Mouse (Mus musculus): ENCODE measurements at regions not wholly inside any gene's neighbourhood (a gene's known extent, or its start where the extent isn't known, plus 50 kb on each side); places are given as distances from the start of the nearest gene placed in this dataset.
A peak's percentile ranks its signal among the peaks of the same experiment; 100 is the strongest.

GRCm38 (mm10) chr15:31117338-31117737 is 106.8 kb upstream of the Dap start:
- no peak overlapping the region for H3K4me2 ChIP-seq (ENCODE audit: low read depth)
- no peak for DNase-seq

GRCm38 (mm10) chr15:31120147-31120546 is 104.0 kb upstream of the Dap start:
- no peaks in the 10 kb centered on the region for H3K9me3 ChIP-seq (ENCODE audit: low read length)

More at GRCm38 (mm10) chr15:31117338-31117737, 106.8 kb upstream of the Dap start:
- H3K9me3 ChIP-seq (ENCODE audit: low read length): no peaks in the 10 kb centered on the region
- H3K27me3 ChIP-seq (ENCODE audit: insufficient read depth, low read length): no peaks in the 10 kb centered on the region
- no peak for TF ChIP-seq CTCF (IDR thresholded peaks at IDR 0.05; ENCODE audit: low read depth)
- H3K27ac ChIP-seq (ENCODE audit: low read depth, low read length): no peak overlapping the region
- H3K4me3 ChIP-seq (ENCODE audit: low read depth, low read length): no peak overlapping the region
- no peak for ATAC-seq
- H3K4me1 ChIP-seq (ENCODE audit: insufficient read depth): peaks cover 4% of the 10 kb centered on the region; the same call in 1 of the 2 replicates
- no peak overlapping the region for H3K9ac ChIP-seq
- no peaks in the 10 kb centered on the region for H3K36me3 ChIP-seq (ENCODE audit: insufficient read depth)

GRCm38 (mm10) chr15:31125784-31126183 is 98.3 kb upstream of the Dap start:
- Histone ChIP-seq H3K27me3 (ENCODE audit: insufficient read depth, low read length) (no peaks in the 10 kb centered on the region), H3K27ac (ENCODE audit: low read depth, low read length) (no peak overlapping the region), H3K4me3 (ENCODE audit: low read depth, low read length) (no peak overlapping the region), H3K4me1 (ENCODE audit: insufficient read depth) (no peaks in the 10 kb centered on the region), H3K4me2 (ENCODE audit: low read depth) (no peak overlapping the region), H3K9me3 (ENCODE audit: low read length) (no peaks in the 10 kb centered on the region), H3K9ac (no peak overlapping the region), H3K36me3 (ENCODE audit: insufficient read depth) (no peaks in the 10 kb centered on the region)
- 89% methylated on average over 1 of the region's 1 CpGs for WGBS
- TF ChIP-seq CTCF (IDR thresholded peaks at IDR 0.05; ENCODE audit: low read depth): no peak
- ATAC-seq: no peak
- no peak for DNase-seq

More at GRCm38 (mm10) chr15:31120147-31120546, 104.0 kb upstream of the Dap start:
- peak; percentile 24 for DNase-seq
- Histone ChIP-seq H3K36me3 (ENCODE audit: insufficient read depth) (no peaks in the 10 kb centered on the region), H3K27me3 (ENCODE audit: insufficient read depth, low read length) (no peaks in the 10 kb centered on the region), H3K4me1 (ENCODE audit: insufficient read depth) (peaks cover 4% of the 10 kb centered on the region; the same call in 1 of the 2 replicates), H3K9ac (no peak overlapping the region), H3K27ac (ENCODE audit: low read depth, low read length) (no peak overlapping the region), H3K4me3 (ENCODE audit: low read depth, low read length) (no peak overlapping the region), H3K4me2 (ENCODE audit: low read depth) (no peak overlapping the region)
- ATAC-seq: peak; percentile 59
- TF ChIP-seq CTCF (IDR thresholded peaks at IDR 0.05; ENCODE audit: low read depth): no peak
- 30% methylated on average over 6 of the region's 6 CpGs for WGBS

DNA sequence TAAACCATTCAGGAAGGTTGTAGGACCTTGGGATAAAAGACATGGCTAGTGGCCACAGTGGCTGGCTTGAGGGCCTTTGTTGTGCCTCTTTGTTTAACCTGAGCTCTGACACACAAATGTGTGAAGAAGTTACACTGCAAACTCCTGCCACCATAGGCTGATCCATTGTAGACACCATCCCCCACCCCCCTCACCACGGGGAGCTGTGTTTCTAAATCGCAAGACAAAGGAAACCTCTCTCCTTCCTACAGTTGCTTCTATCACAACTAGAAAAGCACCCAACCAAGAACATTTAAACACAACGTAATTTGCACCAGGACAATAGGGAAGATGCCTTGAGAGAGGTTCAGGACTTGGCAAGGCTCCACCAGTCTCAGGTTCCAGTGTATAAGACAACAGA is 97.1 kb upstream of the Dap start:
- no peak for TF ChIP-seq CTCF (IDR thresholded peaks at IDR 0.05; ENCODE audit: low read depth)
- Histone ChIP-seq H3K9ac (no peak overlapping the region), H3K4me3 (ENCODE audit: low read depth, low read length) (no peak overlapping the region), H3K36me3 (ENCODE audit: insufficient read depth) (no peaks in the 10 kb centered on the region), H3K27me3 (ENCODE audit: insufficient read depth, low read length) (no peaks in the 10 kb centered on the region), H3K4me2 (ENCODE audit: low read depth) (no peak overlapping the region), H3K4me1 (ENCODE audit: insufficient read depth) (no peaks in the 10 kb centered on the region), H3K27ac (ENCODE audit: low read depth, low read length) (no peak overlapping the region), H3K9me3 (ENCODE audit: low read length) (no peaks in the 10 kb centered on the region)
- DNase-seq: no peak
- WGBS: 33% methylated on average over 3 of the region's 3 CpGs
- ATAC-seq: no peak

DNA sequence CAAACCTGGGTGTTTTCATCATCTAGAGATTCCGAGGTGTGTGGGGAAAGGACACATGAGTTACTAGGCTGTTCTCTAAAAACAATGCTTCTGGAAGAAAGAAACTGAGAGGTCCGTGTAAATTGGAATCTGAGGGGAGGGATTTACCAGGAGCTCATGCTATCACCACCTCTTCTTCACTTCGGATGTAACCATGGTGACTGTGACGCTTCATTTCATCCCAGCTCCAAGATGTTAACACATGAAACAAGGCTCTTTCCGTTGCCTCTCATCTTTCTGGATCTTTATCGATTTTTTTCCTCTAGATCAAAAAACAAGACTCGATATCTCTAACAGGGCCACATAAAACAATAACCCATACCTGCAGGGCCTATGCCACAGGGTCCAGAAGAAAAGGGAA is 89.2 kb upstream of the Dap start:
- DNase-seq (peak; percentile 43), ATAC-seq (peak; percentile 71)
- TF ChIP-seq CTCF (IDR thresholded peaks at IDR 0.05; ENCODE audit: low read depth): no peak
- Histone ChIP-seq H3K9ac (no peak overlapping the region), H3K27ac (ENCODE audit: low read depth, low read length) (no peak overlapping the region), H3K4me3 (ENCODE audit: low read depth, low read length) (no peak overlapping the region), H3K27me3 (ENCODE audit: insufficient read depth, low read length) (no peaks in the 10 kb centered on the region), H3K9me3 (ENCODE audit: low read length) (no peaks in the 10 kb centered on the region), H3K4me1 (ENCODE audit: insufficient read depth) (no peaks in the 10 kb centered on the region), H3K4me2 (ENCODE audit: low read depth) (no peak overlapping the region), H3K36me3 (ENCODE audit: insufficient read depth) (no peaks in the 10 kb centered on the region)
- 49% methylated on average over 7 of the region's 7 CpGs for WGBS

GRCm38 (mm10) chr15:31138637-31139036 is 85.5 kb upstream of the Dap start:
- H3K36me3 ChIP-seq (ENCODE audit: insufficient read depth): no peaks in the 10 kb centered on the region
- no peak overlapping the region for H3K4me2 ChIP-seq (ENCODE audit: low read depth)
- H3K9ac ChIP-seq: no peak overlapping the region
- no peaks in the 10 kb centered on the region for H3K4me1 ChIP-seq (ENCODE audit: insufficient read depth)
- ATAC-seq: no peak
- H3K27ac ChIP-seq (ENCODE audit: low read depth, low read length): no peak overlapping the region
- H3K4me3 ChIP-seq (ENCODE audit: low read depth, low read length): no peak overlapping the region
- WGBS: 92% methylated on average over 6 of the region's 6 CpGs
- H3K27me3 ChIP-seq (ENCODE audit: insufficient read depth, low read length): no peaks in the 10 kb centered on the region
- no peak for TF ChIP-seq CTCF (IDR thresholded peaks at IDR 0.05; ENCODE audit: low read depth)
- DNase-seq: no peak
- no peaks in the 10 kb centered on the region for H3K9me3 ChIP-seq (ENCODE audit: low read length)

DNA sequence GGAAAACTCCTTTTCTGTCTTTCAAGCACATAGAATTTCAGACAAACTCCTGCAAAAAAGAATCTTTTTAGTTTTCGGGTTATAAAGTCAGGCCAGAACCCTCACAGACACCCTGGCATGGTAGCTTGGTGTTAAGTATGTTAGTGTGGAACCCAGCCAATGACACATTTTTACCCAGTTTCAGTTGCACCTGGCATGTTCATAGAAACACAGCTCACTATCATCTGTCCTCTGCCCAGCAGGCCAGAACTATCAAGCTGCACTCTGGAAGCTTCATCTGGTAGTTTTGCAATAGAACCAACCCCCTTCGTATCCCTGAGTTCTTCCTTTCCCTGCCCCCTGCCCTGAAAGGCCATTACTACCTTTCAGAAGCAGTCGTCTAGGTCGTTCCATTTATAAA is 82.4 kb upstream of the Dap start:
- Histone ChIP-seq H3K9ac (no peak overlapping the region), H3K9me3 (ENCODE audit: low read length) (no peaks in the 10 kb centered on the region), H3K4me2 (ENCODE audit: low read depth) (no peak overlapping the region), H3K27me3 (ENCODE audit: insufficient read depth, low read length) (no peaks in the 10 kb centered on the region), H3K36me3 (ENCODE audit: insufficient read depth) (no peaks in the 10 kb centered on the region), H3K27ac (ENCODE audit: low read depth, low read length) (no peak overlapping the region), H3K4me3 (ENCODE audit: low read depth, low read length) (no peak overlapping the region), H3K4me1 (ENCODE audit: insufficient read depth) (no peaks in the 10 kb centered on the region)
- DNase-seq: peak; percentile 40
- ATAC-seq: no peak
- WGBS: 69% methylated on average over 4 of the region's 4 CpGs
- no peak for TF ChIP-seq CTCF (IDR thresholded peaks at IDR 0.05; ENCODE audit: low read depth)
